Mouse (Mus musculus) ES-Bruce4 (cell line): Measurements from ENCODE around the gene Myrip.

Experiments used
- CTCF ChIP-seq: IDR thresholded peaks from one replicate; pipeline ENCODE4 v1.8.1; 2011; ENCODE audit warnings: low read depth, low read length
- POLR2A ChIP-seq: IDR thresholded peaks from one replicate; pipeline ENCODE4 v1.8.1; 2011; ENCODE audit warnings: low read length; ENCODE audit not compliant: insufficient read depth

DNA sequence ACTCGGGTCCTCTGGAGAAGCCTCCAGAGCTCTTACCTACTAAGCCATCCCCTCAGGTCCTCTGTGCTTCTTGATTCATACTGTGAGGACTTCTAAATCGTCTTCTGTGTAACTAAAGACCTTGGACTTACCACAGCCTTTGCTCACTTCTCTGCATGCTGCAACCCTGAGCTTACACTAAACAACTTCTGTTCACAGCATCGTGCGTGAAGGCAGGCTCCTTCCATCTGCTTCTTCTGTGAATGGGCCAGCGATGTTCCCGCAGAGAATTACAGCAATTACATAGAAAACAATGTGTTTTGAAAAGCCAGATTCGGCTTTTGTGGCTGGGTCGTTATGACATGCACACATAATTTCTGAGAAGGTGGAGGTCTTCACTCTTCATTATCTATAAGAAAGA is 181.8 kb downstream of the Myrip start:
- TF ChIP-seq POLR2A, result no peak
- no peak for TF ChIP-seq CTCF
